Mouse (Mus musculus) CH12.LX (cell line): ENCODE measurements at regions not wholly inside any gene's neighbourhood (a gene's known extent, or its start where the extent isn't known, plus 50 kb on each side); places are given as distances from the start of the nearest gene placed in this dataset.

ENCODE experiments used
- DNase-seq: peaks from one replicate; pipeline ENCODE4 v3.0.0-alpha.2; 2013; ENCODE audit errors: extremely low read depth
- H3K27ac ChIP-seq: 2 replicates; pipeline ENCODE4 v1.5.1; 2012; ENCODE audit warnings: low read depth, mild to moderate bottlenecking, control low read depth, moderate library complexity; ENCODE audit not compliant: insufficient read depth
- H3K27me3 ChIP-seq: replicated peaks from 2 replicates; pipeline ENCODE3; 2012; ENCODE audit warnings: inconsistent platforms
- H3K36me3 ChIP-seq, 2 experiments: replicated peaks in 1 of 2; 2 replicates each; pipeline versions ENCODE3 to v1.6.1; 2012; ENCODE audit warnings: inconsistent platforms in 1 of 2, low read length in 1 of 2, mild to moderate bottlenecking in 1 of 2, mixed read lengths in 1 of 2, moderate library complexity in 1 of 2; ENCODE audit not compliant: control insufficient read depth in 1 of 2, insufficient read depth in 1 of 2
- H3K4me1 ChIP-seq, 2 experiments: 2 replicates each; pipeline ENCODE4 v1.6.1; 2012; ENCODE audit warnings: inconsistent platforms in 1 of 2, moderate library complexity in 1 of 2; ENCODE audit not compliant: insufficient read depth in 2 of 2, control insufficient read depth in 1 of 2
- H3K4me2 ChIP-seq: 2 replicates; pipeline ENCODE4 v1.6.1; 2012; ENCODE audit warnings: low read depth, mild to moderate bottlenecking, control low read depth; ENCODE audit not compliant: poor library complexity, insufficient read depth, severe bottlenecking
- H3K4me3 ChIP-seq, 3 experiments: fragments of 150-350 bp in 1 of 3; sonication (generic) in 1 of 3; replicated peaks in 1 of 3; 2 replicates each; pipeline versions ENCODE3 to v1.5.1; 2011 to 2012; ENCODE audit warnings: low read depth in 2 of 3, low read length in 2 of 3, mild to moderate bottlenecking in 2 of 3, moderate library complexity in 2 of 3, control low read depth in 1 of 3, improper control_type of control experiment in 1 of 3, inconsistent platforms in 1 of 3, mixed read lengths in 1 of 3; ENCODE audit not compliant: poor library complexity in 1 of 3
- H3K79me2 ChIP-seq: replicated peaks from 2 replicates; pipeline ENCODE4 v1.6.1; 2012; ENCODE audit warnings: mild to moderate bottlenecking, moderate library complexity; ENCODE audit not compliant: control insufficient read depth, poor library complexity, insufficient read depth, severe bottlenecking; ENCODE audit errors: extremely low read depth
- H3K9ac ChIP-seq: 2 replicates; pipeline ENCODE4 v1.6.1; 2012; ENCODE audit warnings: low read depth, mild to moderate bottlenecking, control low read depth, moderate library complexity; ENCODE audit not compliant: insufficient read depth
- H3K9me3 ChIP-seq: replicated peaks from 2 replicates; pipeline ENCODE3; 2012; ENCODE audit warnings: low read length, inconsistent platforms, mixed read lengths
- BHLHE40 ChIP-seq: IDR thresholded peaks from 2 replicates; pipeline ENCODE4 v1.6.1; 2011; ENCODE audit warnings: mild to moderate bottlenecking, low read depth, low read length, improper control_type of control experiment
- CTCF ChIP-seq, 2 experiments: IDR thresholded peaks in 1 of 2; conservative IDR thresholded peaks in 1 of 2; 2 replicates each; pipeline ENCODE4 v1.5.1; 2011 to 2012; ENCODE audit warnings: low read depth in 2 of 2, low read length in 2 of 2, improper control_type of control experiment in 1 of 2, inconsistent platforms in 1 of 2, mild to moderate bottlenecking in 1 of 2, moderate library complexity in 1 of 2
- MEF2A ChIP-seq: IDR thresholded peaks from 2 replicates; pipeline ENCODE4 v1.6.1; 2014; ENCODE audit warnings: low read depth, mild to moderate bottlenecking, inconsistent platforms, low read length, improper control_type of control experiment, borderline replicate concordance
- PAX5 ChIP-seq: IDR thresholded peaks from 2 replicates; pipeline ENCODE4 v1.6.1; 2012; ENCODE audit warnings: low read length, inconsistent platforms, mixed read lengths
- RAD21 ChIP-seq: IDR thresholded peaks from 2 replicates; pipeline ENCODE4 v1.6.1; 2011; ENCODE audit warnings: low read depth, mild to moderate bottlenecking, low read length, improper control_type of control experiment, moderate library complexity
- SMC3 ChIP-seq: IDR thresholded peaks from 2 replicates; pipeline ENCODE4 v1.6.1; 2011; ENCODE audit warnings: low read depth, low read length, improper control_type of control experiment
- USF2 ChIP-seq: conservative IDR thresholded peaks from 2 replicates; pipeline ENCODE4 v1.6.1; 2011; ENCODE audit warnings: low read depth, low read length, improper control_type of control experiment
- dilution Hi-C: fragments of 300-500 bp; cut with MboI; formaldehyde crosslinking; loops from 2 replicates; pipeline ENCODE4 v1.14.3; 2020; ENCODE audit warnings: low sequenced_read_pairs; ENCODE audit not compliant: extremely low pct_unique_long_range_greater_than_20kb, extremely low pct_ligation_motif_present
- in situ Hi-C: fragments of 300-500 bp; cut with MboI; formaldehyde crosslinking; loops from 3 replicates; pipeline ENCODE4 v1.14.3; 2019; ENCODE audit warnings: low sequenced_read_pairs, low pct_ligation_motif_present, low pct_unique_long_range_greater_than_20kb, mixed read lengths

- in situ Hi-C loops (no loop called here), dilution Hi-C loops (no loop called here)
- H3K27ac ChIP-seq: no peak overlapping the region
- TF ChIP-seq CTCF (conservative IDR thresholded peaks at IDR 0.05 in 1 of 2, IDR thresholded peaks at IDR 0.05 in 1 of 2; ENCODE audit: low read depth in 2 of 2, low read length in 2 of 2) (no peak), BHLHE40 (no peak), MEF2A (no peak), PAX5 (no peak), SMC3 (no peak), RAD21 (no peak), USF2 (no peak)
- peak overlapping the region; percentile 24; the same call in 1 of the 2 replicates for H3K4me2 ChIP-seq
- H3K79me2 ChIP-seq: no peaks in the 10 kb centered on the region
- H3K9me3 ChIP-seq: peaks cover 3% of the 10 kb centered on the region
- H3K9ac ChIP-seq: peak overlapping the region; percentile 82
- DNase-seq: no peak
- H3K4me1 ChIP-seq: peaks cover 5 to 10% of the 10 kb centered on the region in 2 experiments
- peaks cover 36% of the 10 kb centered on the region for H3K27me3 ChIP-seq
- H3K4me3 ChIP-seq: peak overlapping the region; percentile 70 to 93 (median 80)
- peaks cover 16 to 23% of the 10 kb centered on the region in 2 experiments for H3K36me3 ChIP-seq
Measured at GRCm38 (mm10) chr7:31207563-31208236, 52.0 kb upstream of the Gramd1a start.
